Mouse (Mus musculus) heart, embryonic 13.5 days (tissue): ENCODE data around the gene Gm21970. TPM values are rescaled to one million over a fixed set of nuclear protein-coding genes. Genes with fewer than 3 reads are reported as not detected.
A peak's percentile ranks its signal among the peaks of the same experiment; 100 is the strongest.

ENCODE experiments used
- ATAC-seq: fragments of 200-750 bp; cut with Nextera tagmentation; 2 replicates; pipeline ENCODE4 v1.8.0; 2017; ENCODE audit warnings: moderate TSS enrichment; ENCODE audit not compliant: insufficient number of reproducible peaks, low FRiP score, low TSS enrichment; ENCODE audit errors: extremely low read depth
- H3K27ac ChIP-seq: fragments of 300-500 bp; sonication (generic); replicated peaks from 2 replicates; pipeline ENCODE4 v1.5.1; 2015; ENCODE audit warnings: moderate library complexity, mild to moderate bottlenecking, inconsistent platforms
- H3K27me3 ChIP-seq: fragments of 300-500 bp; sonication (generic); replicated peaks from 2 replicates; pipeline ENCODE4 v1.6.1; 2015; ENCODE audit warnings: mild to moderate bottlenecking, inconsistent platforms
- H3K36me3 ChIP-seq: fragments of 300-500 bp; sonication (generic); 2 replicates; pipeline ENCODE4 v1.6.1; 2015; ENCODE audit warnings: mild to moderate bottlenecking, inconsistent platforms
- H3K4me1 ChIP-seq: fragments of 300-500 bp; sonication (generic); 2 replicates; pipeline ENCODE4 v1.6.1; 2015; ENCODE audit warnings: inconsistent platforms
- H3K4me2 ChIP-seq: fragments of 300-500 bp; sonication (generic); 2 replicates; pipeline ENCODE4 v1.6.1; 2015; ENCODE audit warnings: inconsistent platforms, mild to moderate bottlenecking, moderate library complexity
- H3K4me3 ChIP-seq: fragments of 300-500 bp; sonication (generic); 2 replicates; pipeline ENCODE4 v1.5.1; 2015; ENCODE audit warnings: moderate library complexity, mild to moderate bottlenecking, inconsistent platforms
- H3K9ac ChIP-seq: fragments of 300-500 bp; sonication (generic); 2 replicates; pipeline ENCODE4 v1.6.1; 2015; ENCODE audit warnings: inconsistent platforms, mild to moderate bottlenecking, moderate library complexity
- H3K9me3 ChIP-seq: fragments of 300-500 bp; sonication (generic); 2 replicates; pipeline ENCODE4 v1.6.1; 2016; ENCODE audit warnings: inconsistent platforms
- WGBS: fragments of 180-500 bp; shearing (Covaris S2); methylation state at CpG from one replicate; pipeline ENCODE4 v1.1.7; 2015; ENCODE audit warnings: mixed read lengths; 5-methylcytosine and 5-hydroxymethylcytosine counted together
- polyA plus RNA-seq: library from polyadenylated mRNA; unstranded; fragments of >200 nt; fragmentation: Nextera tagmentation; extraction: Ambion mirVana; gene quantifications from 2 replicates; pipeline ENCODE4 v1.2.1, GENCODE M21; 2015

Gene Gm21970
- polyA plus RNA-seq = not detected in 2 replicates

DNA sequence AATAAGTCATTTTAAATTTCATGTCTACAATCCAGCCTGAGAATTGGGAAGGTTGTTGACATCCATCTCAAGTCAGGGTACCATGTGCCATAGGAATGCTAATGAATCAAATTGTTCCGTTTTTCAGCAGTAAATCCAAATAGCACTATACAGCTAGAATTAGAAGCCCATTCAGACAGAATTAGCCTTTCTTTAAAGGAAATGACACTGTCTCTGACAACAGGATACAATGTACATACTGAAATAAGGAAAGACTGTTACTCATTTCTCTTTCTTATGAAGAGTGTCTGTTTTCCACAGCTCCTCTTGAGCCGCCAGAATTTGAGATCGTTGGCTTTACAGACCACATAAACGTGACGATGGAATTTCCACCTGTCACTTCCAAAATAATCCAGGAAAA is at the start of gene Gm21970:
Gene Gm21970, plus strand, starts transcription at position 301 of the 400 bp plus-strand sequence.
- Histone ChIP-seq H3K4me3 (no peak within 1 kb of the TSS), H3K27me3 (no peaks in the 10 kb centered on the region), H3K27ac (no peak within 1 kb of the TSS), H3K9me3 (peaks cover 7% of the 10 kb centered on the region; the same call in 1 of the 2 replicates), H3K9ac (no peak within 1 kb of the TSS), H3K4me1 (peaks cover 8% of the 10 kb centered on the region), H3K4me2 (no peak within 1 kb of the TSS), H3K36me3 (peaks cover 92% of the 10 kb centered on the region)
- no peak for ATAC-seq
- WGBS = 84% methylated on average over 5 of the region's 5 CpGs

DNA sequence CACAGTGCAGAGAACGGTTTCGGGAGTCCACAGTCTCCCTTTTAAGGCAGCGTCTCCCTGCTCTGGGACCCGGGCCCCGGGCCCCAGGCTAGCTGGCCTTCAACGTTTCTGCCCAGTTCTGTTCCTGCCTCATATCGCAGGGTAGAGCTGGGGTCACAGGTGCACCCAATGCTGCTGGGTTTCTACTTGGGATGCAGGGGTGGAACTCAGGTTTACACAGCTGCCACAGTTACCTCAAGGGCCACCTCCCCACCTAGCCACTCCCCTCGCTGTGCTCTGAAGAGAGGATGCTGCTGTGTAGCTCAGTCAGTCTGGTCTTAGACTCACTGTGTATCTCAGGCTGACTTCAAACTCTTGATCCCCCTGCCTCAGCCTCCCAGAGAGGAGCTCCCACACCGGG is 45.0 kb upstream of the Gm21970 start:
- Histone ChIP-seq H3K27ac (no peak overlapping the region), H3K27me3 (peaks cover 28% of the 10 kb centered on the region), H3K4me3 (no peak overlapping the region), H3K9ac (no peak overlapping the region), H3K4me2 (no peak overlapping the region), H3K9me3 (no peaks in the 10 kb centered on the region), H3K36me3 (no peaks in the 10 kb centered on the region), H3K4me1 (no peaks in the 10 kb centered on the region)
- ATAC-seq = no peak
- WGBS = 67% methylated on average over 9 of the region's 9 CpGs

DNA sequence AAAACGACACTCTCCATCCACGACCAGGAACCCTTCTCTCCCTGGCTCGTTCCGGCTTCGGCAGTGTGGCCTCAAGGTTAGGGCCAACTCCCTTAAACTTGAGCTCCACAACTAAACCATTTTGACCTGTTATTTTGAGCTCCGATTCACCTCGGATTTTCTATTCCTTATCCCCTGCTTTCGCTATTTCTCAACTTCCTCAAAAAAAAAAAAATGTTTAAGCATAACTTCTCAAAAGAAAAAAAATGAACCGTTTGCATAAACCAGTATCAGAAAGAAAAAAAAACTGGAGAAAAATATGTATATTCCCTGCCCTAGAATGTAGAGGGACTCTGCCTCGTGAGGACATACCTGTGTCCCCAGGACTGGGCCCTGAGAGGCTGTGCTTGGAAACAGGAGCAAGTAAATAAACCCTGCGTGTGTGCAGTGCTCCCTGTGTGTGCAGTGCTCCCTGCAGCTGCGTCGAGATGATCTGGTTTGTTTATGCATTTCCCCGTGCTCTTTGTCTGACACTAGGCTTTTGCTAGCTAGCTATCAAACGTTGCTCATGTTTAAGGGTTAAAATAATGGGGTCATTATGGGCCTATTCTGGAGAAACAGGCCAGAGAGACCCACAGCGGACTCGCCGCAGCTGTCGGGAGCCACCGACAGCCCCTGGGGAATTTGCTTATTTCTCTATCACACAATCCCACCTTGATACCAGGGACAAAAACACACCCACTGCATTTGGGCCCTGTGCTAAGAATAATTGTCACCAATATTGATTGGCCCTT is 43.8 kb upstream of the Gm21970 start:
- H3K4me2 ChIP-seq = no peak overlapping the region
- no peaks in the 10 kb centered on the region for H3K36me3 ChIP-seq
- H3K4me1 ChIP-seq = no peaks in the 10 kb centered on the region
- no peak overlapping the region for H3K9ac ChIP-seq
- peaks cover 36% of the 10 kb centered on the region for H3K27me3 ChIP-seq
- no peak overlapping the region for H3K4me3 ChIP-seq
- no peak for ATAC-seq
- WGBS = 64% methylated on average over 20 of the region's 20 CpGs
- H3K9me3 ChIP-seq = no peaks in the 10 kb centered on the region
- H3K27ac ChIP-seq = no peak overlapping the region

DNA sequence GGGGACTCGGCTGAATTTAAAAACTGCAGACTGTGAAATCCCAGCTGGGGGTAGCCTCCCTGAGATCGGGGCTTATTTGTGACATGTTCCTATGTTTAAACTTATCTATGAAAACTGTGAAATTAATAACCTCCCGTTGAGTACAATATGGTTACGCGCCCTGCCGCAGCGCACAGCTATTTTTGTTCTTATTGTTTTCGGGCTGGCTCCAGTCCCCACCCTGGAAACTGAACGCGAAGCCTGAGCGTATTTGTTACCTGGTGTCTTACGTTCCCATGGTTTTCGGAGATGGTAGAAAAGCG is 43.3 kb upstream of the Gm21970 start:
- no peaks in the 10 kb centered on the region for H3K9me3 ChIP-seq
- H3K4me1 ChIP-seq = 0 out of 2 replicates have a peak, but pooled peaks cover 4% of the 10 kb centered on the region
- no peak overlapping the region for H3K27ac ChIP-seq
- no peaks in the 10 kb centered on the region for H3K36me3 ChIP-seq
- H3K4me2 ChIP-seq = no peak overlapping the region
- no peak overlapping the region for H3K4me3 ChIP-seq
- ATAC-seq = no peak
- H3K9ac ChIP-seq = no peak overlapping the region
- H3K27me3 ChIP-seq = peaks cover 42% of the 10 kb centered on the region
- WGBS = 68% methylated on average over 14 of the region's 14 CpGs

DNA sequence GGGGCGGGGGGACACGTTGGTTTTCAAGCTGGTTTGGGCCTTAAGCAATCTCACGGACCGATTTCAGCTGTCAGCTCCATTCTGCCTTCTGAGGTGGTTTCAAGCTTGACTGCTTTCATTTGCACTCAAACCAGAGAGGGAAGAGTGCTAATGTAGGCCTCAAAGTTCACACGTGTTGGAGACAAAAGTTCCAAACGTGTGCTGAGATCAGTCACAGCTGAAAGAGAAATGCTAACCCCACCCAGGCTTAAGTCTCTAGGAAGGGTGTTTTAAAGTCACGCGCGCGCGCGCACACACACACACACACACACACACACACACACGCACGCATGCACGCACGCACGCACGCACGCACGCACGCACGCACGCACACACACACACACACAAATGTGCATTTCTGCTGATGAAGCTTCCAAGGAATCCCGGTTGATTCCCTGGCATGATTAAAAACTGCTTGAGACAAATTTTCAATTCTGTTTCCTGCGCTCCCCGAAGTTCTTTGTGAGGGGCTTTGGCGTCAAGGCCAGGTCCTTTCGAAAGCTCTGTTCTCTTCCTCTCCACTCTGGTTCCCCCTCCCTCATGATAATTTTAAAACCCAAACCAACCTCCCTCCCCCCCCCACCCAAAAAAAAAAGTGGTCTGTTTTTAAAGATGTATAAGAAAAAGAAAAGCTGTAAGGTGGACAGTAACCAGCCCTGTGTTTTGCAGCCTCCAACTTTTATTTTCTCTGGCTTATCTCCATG is 42.8 kb upstream of the Gm21970 start:
- Histone ChIP-seq H3K27me3 (peaks cover 44% of the 10 kb centered on the region), H3K4me1 (0 out of 2 replicates have a peak, but pooled peaks cover 5% of the 10 kb centered on the region), H3K4me2 (no peak overlapping the region), H3K27ac (no peak overlapping the region), H3K9ac (no peak overlapping the region), H3K9me3 (no peaks in the 10 kb centered on the region), H3K4me3 (no peak overlapping the region), H3K36me3 (no peaks in the 10 kb centered on the region)
- no peak for ATAC-seq
- WGBS = 72% methylated on average over 28 of the region's 28 CpGs

DNA sequence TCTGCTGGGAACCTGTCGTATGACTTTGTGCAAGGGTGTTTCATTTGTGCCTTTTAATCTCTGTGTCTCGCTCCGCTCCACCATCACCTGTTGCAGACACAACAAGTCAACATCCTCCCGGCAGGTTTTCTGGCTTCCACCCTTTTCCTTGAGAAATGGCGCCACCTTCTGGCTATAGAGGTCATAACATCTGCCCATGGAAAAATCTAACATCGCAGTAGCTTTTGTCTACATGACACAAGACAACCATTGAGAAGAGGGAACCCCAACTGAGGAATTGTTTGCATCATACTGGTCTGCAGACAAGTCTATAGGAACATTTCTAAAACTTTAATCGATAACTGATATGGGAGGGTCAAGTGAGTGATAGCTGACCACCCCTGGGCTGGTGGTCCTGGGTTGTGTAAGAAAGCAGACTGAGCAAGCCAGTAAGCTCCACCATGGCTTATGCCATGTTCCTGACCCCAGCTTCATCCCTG is 39.4 kb upstream of the Gm21970 start:
- no peaks in the 10 kb centered on the region for H3K36me3 ChIP-seq
- peak overlapping the region; percentile 39 for H3K4me2 ChIP-seq
- H3K4me3 ChIP-seq = no peak overlapping the region
- 0 out of 2 replicates have a peak, but pooled peaks cover 5% of the 10 kb centered on the region for H3K4me1 ChIP-seq
- whole genome bisulfite sequencing = 8% methylated on average over 7 of the region's 7 CpGs
- no peak for ATAC-seq
- H3K9ac ChIP-seq = 0 out of 2 replicates have a peak overlapping the region, but pooled peaks have one; percentile 0
- H3K9me3 ChIP-seq = no peaks in the 10 kb centered on the region
- H3K27me3 ChIP-seq = peaks cover 55% of the 10 kb centered on the region
- no peak overlapping the region; the same call in 1 of the 2 replicates for H3K27ac ChIP-seq

DNA sequence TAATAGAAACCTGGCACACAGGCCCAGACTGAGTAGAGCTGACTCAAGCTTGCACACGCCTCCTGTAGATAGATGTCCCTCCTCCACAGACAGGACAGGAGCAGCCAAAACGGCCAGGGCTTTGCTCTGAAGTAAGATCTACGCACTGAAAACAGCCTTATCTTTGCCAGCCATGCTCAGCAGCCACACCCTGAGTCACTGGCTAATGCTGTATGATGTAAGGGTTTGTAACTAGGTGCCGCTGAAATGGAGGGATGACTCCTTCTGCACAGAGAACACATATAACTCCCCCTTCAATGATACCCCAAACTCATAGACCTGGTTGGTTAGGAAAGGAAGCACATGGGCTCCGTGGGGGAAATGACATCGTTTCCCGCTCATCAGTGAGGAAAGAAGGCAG is 38.8 kb upstream of the Gm21970 start:
- Histone ChIP-seq H3K36me3 (no peaks in the 10 kb centered on the region), H3K9ac (no peak overlapping the region), H3K4me3 (no peak overlapping the region), H3K9me3 (no peaks in the 10 kb centered on the region), H3K27ac (no peak overlapping the region; the same call in 1 of the 2 replicates), H3K27me3 (peaks cover 55% of the 10 kb centered on the region), H3K4me2 (peak overlapping the region; percentile 39), H3K4me1 (peaks cover 10% of the 10 kb centered on the region)
- peak; percentile 86; the same call in 1 of the 2 replicates for ATAC-seq
- 52% methylated on average over 7 of the region's 7 CpGs for WGBS

DNA sequence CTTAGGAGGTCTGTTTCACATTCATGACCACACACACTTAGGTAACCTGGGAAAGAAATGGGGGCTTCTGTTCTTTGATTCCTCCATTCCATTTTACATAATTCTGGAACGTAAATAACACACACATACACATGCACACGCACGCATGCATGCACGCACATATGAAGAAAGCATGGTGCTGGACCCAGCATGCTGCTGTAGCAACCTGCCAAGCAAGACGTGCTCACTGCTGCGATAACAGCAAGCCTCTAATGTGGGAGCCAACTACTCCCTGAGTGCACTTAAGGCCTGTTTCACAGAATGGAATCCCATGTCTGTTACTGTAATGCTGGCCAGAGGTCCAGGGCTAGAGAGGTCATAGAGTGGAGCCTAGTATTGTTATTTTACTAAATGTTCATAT is 38.3 kb upstream of the Gm21970 start:
- peaks cover 11% of the 10 kb centered on the region for H3K4me1 ChIP-seq
- no peak overlapping the region for H3K9ac ChIP-seq
- H3K27ac ChIP-seq = no peak overlapping the region; the same call in 1 of the 2 replicates
- ATAC-seq = no peak
- H3K4me2 ChIP-seq = peak overlapping the region; percentile 39; the same call in 1 of the 2 replicates
- peaks cover 55% of the 10 kb centered on the region for H3K27me3 ChIP-seq
- H3K4me3 ChIP-seq = no peak overlapping the region
- WGBS = 74% methylated on average over 6 of the region's 6 CpGs
- H3K9me3 ChIP-seq = no peaks in the 10 kb centered on the region
- no peaks in the 10 kb centered on the region for H3K36me3 ChIP-seq

DNA sequence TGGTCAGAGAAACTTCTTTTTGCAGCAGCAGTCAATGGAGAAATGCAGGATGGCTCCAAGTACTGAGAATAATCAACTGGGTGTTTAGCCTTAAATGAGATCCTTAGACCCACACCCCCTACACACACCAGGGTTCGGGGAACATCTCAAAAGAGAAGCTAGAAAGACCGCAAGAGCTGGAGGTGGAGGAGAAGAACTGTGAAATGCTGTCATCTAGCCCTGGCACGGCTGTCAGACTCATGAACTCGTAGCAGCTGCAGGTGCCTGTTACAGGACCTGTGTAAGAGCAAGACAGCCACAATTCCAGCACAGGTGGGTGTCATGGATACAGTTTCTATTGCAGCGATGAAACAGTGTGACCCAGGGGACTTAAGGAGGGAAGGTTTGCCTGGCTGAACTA is 37.9 kb upstream of the Gm21970 start:
- 79% methylated on average over 5 of the region's 5 CpGs for WGBS
- H3K27ac ChIP-seq = no peak overlapping the region

DNA sequence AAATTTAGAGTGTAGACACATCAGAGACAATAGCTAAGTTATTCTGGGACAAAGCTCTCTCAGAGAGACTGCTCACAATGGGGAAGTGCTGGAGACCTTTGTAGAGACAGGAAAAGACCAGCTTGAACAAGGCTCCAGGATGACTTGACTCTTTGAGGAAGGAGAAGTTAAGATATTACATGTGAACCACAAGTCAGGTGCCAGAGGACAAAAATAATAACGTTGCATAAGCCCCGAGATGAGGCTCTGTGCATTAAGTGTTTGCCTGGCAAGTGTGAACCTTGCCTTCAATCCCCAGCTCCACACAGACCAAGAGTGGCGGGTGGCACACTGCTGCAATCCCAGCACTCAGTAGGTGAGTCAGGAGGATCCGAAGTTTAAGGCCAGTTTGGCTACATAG is 36.9 kb upstream of the Gm21970 start:
- Histone ChIP-seq H3K4me3 (no peak overlapping the region), H3K27me3 (peaks cover 53% of the 10 kb centered on the region), H3K4me2 (no peak overlapping the region), H3K36me3 (no peaks in the 10 kb centered on the region), H3K9ac (no peak overlapping the region), H3K4me1 (peaks cover 11% of the 10 kb centered on the region), H3K9me3 (no peaks in the 10 kb centered on the region), H3K27ac (no peak overlapping the region)
- ATAC-seq = no peak
- WGBS = 66% methylated on average over 4 of the region's 4 CpGs

More for the DNA sequence above, 37.9 kb upstream of the Gm21970 start:
- Histone ChIP-seq H3K4me2 (no peak overlapping the region), H3K9me3 (no peaks in the 10 kb centered on the region), H3K9ac (no peak overlapping the region), H3K4me3 (no peak overlapping the region), H3K4me1 (peaks cover 11% of the 10 kb centered on the region), H3K36me3 (no peaks in the 10 kb centered on the region), H3K27me3 (peaks cover 55% of the 10 kb centered on the region)
- no peak for ATAC-seq

DNA sequence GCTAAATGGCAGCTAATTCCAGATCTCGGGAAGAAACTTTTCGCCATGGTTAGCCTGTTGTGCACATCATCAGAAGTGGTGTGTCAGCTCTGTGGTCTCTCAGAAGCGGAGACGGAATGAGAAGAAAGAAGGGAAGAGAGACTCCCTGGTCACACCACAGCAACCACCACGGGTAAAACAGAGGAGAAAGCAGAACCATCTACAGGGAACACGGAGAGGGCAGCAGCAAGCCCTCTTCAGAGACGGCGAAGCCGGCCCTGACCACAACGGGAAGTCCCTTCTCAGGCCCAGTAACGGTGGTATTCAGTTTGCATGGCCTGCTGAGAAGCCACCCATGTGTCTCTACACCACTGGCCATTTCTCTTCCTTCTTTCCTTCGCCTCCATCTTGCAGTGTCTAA is 36.4 kb upstream of the Gm21970 start:
- WGBS = 67% methylated on average over 12 of the region's 12 CpGs
- Histone ChIP-seq H3K9me3 (no peaks in the 10 kb centered on the region), H3K27me3 (peaks cover 47% of the 10 kb centered on the region), H3K4me2 (no peak overlapping the region), H3K9ac (no peak overlapping the region), H3K36me3 (no peaks in the 10 kb centered on the region), H3K4me3 (no peak overlapping the region), H3K4me1 (peaks cover 13% of the 10 kb centered on the region), H3K27ac (no peak overlapping the region)
- ATAC-seq = no peak
